Mouse (Mus musculus) bone marrow, adult 2 months (tissue): ENCODE measurements around the gene Vmn1r129. TPM values are rescaled to one million over a fixed set of nuclear protein-coding genes. Genes with fewer than 3 reads are reported as not detected.
"Not testable (repeated sequence)": the region's sequence is repeated elsewhere in the genome, so short reads cannot be mapped to it uniquely, and the experiment has no call there.

Experiments
- H3K27ac ChIP-seq: fragments of 200-500 bp; 2 replicates; pipeline ENCODE4 v1.5.1; 2012; ENCODE audit warnings: low read depth, mild to moderate bottlenecking, control low read depth, inconsistent platforms, low read length; ENCODE audit not compliant: control insufficient read depth, poor library complexity, insufficient read depth
- H3K4me1 ChIP-seq: fragments of 200-500 bp; 2 replicates; pipeline ENCODE4 v1.6.1; 2011; ENCODE audit warnings: low read length; ENCODE audit not compliant: control insufficient read depth, insufficient read depth
- H3K4me3 ChIP-seq: fragments of 200-500 bp; replicated peaks from 2 replicates; pipeline ENCODE3; 2011; ENCODE audit warnings: mild to moderate bottlenecking, low read depth, low read length, control low read depth; ENCODE audit not compliant: control insufficient read depth
- WGBS: fragments of 180-500 bp; shearing (Covaris S2); methylation state at CpG from one replicate; pipeline ENCODE4 v1.1.7; 2018; 5-methylcytosine and 5-hydroxymethylcytosine counted together
- polyA plus RNA-seq: library from polyadenylated mRNA; stranded (reverse); fragments of >200 nt; gene quantifications from 2 replicates; pipeline ENCODE4 v1.2.4, GENCODE M21; 2011; ENCODE audit warnings: low replicate concordance; ENCODE audit not compliant: missing spikeins, insufficient read depth, insufficient read length

The Vmn1r129 gene
- polyA plus RNA-seq, result not detected in 2 replicates

DNA sequence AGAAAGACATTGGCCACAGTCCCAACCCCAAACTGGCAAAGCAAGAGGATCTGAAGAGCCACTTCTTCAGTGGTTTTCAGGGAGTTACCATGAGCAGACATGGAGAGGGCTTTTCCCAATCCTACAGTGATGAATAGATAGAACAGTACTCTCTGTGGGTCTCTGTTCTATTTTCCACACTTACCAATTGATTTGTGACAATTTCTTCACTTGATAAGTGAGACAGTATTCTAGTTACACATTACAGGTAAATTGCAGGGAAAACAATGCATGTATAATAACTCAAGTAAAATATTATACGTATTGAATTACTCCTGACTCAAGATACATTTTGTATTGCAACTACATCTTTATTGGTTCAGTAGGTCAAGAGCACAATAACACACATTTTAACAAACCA lies at the start of gene Vmn1r129:
TSS of gene Vmn1r129 (minus strand) at position 101 of the 400 bp plus-strand sequence.
- H3K4me1 ChIP-seq, H3K4me3 ChIP-seq, H3K27ac ChIP-seq: not testable (repeated sequence)
- WGBS, result no CpG with 5 or more reads among the region's 1 CpGs

DNA sequence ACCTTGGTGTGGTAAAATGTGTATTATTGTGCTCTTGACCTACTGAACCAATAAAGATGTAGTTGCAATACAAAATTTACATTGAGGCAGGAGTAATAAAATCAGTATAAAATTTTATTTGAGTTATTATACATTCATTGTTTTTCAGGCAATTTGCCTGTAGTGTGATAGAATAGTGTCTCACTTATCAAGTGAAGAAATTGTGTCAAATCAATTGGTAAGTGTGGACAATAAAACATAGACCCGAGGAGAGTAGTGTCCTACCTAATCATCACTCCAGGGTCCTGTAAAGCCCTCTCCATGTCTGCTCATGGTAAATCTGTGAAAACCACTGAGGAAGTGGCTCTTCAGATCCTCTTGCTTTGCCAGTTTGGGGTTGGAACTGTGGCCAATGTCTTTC lies 12.0 kb downstream of the Vmn1r129 start, which contains the start of gene Vmn1r128:
TSS of gene Vmn1r128 (plus strand) at position 301 of the 400 bp plus-strand sequence.
- not testable (repeated sequence) for H3K4me3 ChIP-seq, H3K27ac ChIP-seq, H3K4me1 ChIP-seq
- 61% methylated on average over 1 of the region's 1 CpGs for WGBS

DNA sequence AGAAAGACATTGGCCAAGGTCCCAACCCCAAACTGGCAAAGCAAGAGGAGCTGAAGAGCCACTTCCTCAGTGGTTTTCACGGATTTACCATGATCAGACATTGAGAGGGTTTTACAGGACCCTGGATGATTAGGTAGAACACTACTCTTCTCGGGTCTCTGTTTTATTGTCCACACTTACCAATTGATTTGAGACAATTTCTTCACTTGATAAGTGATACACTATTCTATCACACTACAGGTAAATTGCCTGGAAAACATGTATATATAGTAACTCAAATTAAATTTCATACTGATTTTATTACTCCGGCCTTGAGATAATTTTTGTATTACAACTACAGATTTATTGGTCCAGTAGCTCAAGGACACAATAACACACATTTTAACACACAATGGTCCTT lies 41.3 kb downstream of the Vmn1r129 start, which contains the start of gene Vmn1r127:
TSS of gene Vmn1r127 (minus strand) at position 101 of the 400 bp plus-strand sequence.
- not testable (repeated sequence) for H3K4me1 ChIP-seq, H3K27ac ChIP-seq, H3K4me3 ChIP-seq
- WGBS, result no CpG with 5 or more reads among the region's 3 CpGs

Other genes starting within 250 kb of the Vmn1r129 start
- not detected in 2 replicates for gene Vmn1r122, start 227.2 kb downstream of the Vmn1r129 start, polyA plus RNA-seq
- gene Vmn1r123, start 199.1 kb downstream of the Vmn1r129 start, polyA plus RNA-seq, result not detected in 2 replicates
- not detected in 2 replicates for gene Gm5157, start 170.9 kb downstream of the Vmn1r129 start, polyA plus RNA-seq
- gene Vmn1r124, start 100.7 kb downstream of the Vmn1r129 start, polyA plus RNA-seq, result not detected in 2 replicates
- gene Vmn1r125, start 89.1 kb downstream of the Vmn1r129 start, polyA plus RNA-seq, result not detected in 2 replicates
- gene Vmn1r126, start 59.8 kb downstream of the Vmn1r129 start, polyA plus RNA-seq, result not detected in 2 replicates
- not detected in 2 replicates for gene Vmn1r127, start 41.4 kb downstream of the Vmn1r129 start, polyA plus RNA-seq
- gene Vmn1r128, start 11.9 kb downstream of the Vmn1r129 start, polyA plus RNA-seq, result not detected in 2 replicates
- not detected in 2 replicates for gene Gm6882, start 71.5 kb upstream of the Vmn1r129 start, polyA plus RNA-seq
- gene Vmn1r130, start 150.5 kb upstream of the Vmn1r129 start, polyA plus RNA-seq, result not detected in 2 replicates
- gene Vmn1r131, start 184.8 kb upstream of the Vmn1r129 start, polyA plus RNA-seq, result not detected in 2 replicates